Mouse (Mus musculus) midbrain, embryonic 10.5 days (tissue): ENCODE measurements around the gene Zscan4f. TPM values are rescaled to one million over a fixed set of nuclear protein-coding genes. Genes with fewer than 3 reads are reported as not detected.
"Not testable (repeated sequence)": the region's sequence is repeated elsewhere in the genome, so short reads cannot be mapped to it uniquely, and the experiment has no call there.

Experiments used
- DNase-seq: peaks from one replicate; pipeline ENCODE4 v3.0.0-alpha.2; 2017; ENCODE audit warnings: low spot score
- H3K27ac ChIP-seq: fragments of 300-500 bp; sonication (generic); replicated peaks from 2 replicates; pipeline ENCODE4 v1.5.1; 2016; ENCODE audit warnings: mild to moderate bottlenecking
- H3K27me3 ChIP-seq: fragments of 300-500 bp; sonication (generic); 2 replicates; pipeline ENCODE4 v1.6.1; 2016; ENCODE audit warnings: low read depth, mild to moderate bottlenecking; ENCODE audit not compliant: poor library complexity, severe bottlenecking
- H3K36me3 ChIP-seq: fragments of 300-500 bp; sonication (generic); 2 replicates; pipeline ENCODE4 v1.6.1; 2016; ENCODE audit warnings: mild to moderate bottlenecking, moderate library complexity
- H3K4me1 ChIP-seq: fragments of 300-500 bp; sonication (generic); 2 replicates; pipeline ENCODE4 v1.6.1; 2016
- H3K4me3 ChIP-seq: fragments of 300-500 bp; sonication (generic); 2 replicates; pipeline ENCODE4 v1.5.1; 2016; ENCODE audit warnings: mild to moderate bottlenecking, moderate library complexity
- H3K9me3 ChIP-seq: fragments of 300-500 bp; sonication (generic); replicated peaks from 2 replicates; pipeline ENCODE4 v1.6.1; 2016; ENCODE audit warnings: mild to moderate bottlenecking
- WGBS: fragments of 180-500 bp; shearing (Covaris S2); methylation state at CpG from one replicate; pipeline ENCODE4 v1.1.7; 2016; 5-methylcytosine and 5-hydroxymethylcytosine counted together
- microRNA-seq: library from miRNA; unstranded; fragments of <30 nt; microRNA quantifications from one replicate; pipeline ENCODE4, GENCODE M21; 2017
- polyA plus RNA-seq: library from polyadenylated mRNA; unstranded; fragments of >200 nt; fragmentation: Nextera tagmentation; extraction: Ambion mirVana; gene quantifications from 2 replicates; pipeline ENCODE4 v1.2.1, GENCODE M21; 2016

Gene Zscan4f
- not detected in 2 replicates for polyA plus RNA-seq

DNA sequence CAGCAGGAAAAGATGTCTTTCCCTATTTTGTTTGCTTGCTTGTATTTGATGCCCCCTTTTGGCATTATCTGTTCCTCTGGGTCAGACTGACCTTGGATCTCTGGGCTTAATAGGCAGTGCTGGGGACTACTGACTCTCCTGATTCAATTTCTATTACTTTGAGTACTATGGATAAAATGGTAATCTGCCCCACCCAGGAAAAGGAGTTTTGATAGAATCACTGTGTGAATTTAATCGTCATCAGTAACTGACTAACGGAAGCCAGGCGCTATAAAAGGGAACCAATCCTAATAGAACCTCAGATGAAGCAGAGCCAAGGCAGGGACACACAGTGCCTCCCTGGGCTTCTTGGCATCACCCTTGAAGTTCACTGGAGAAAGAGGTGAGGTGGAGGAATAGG lies at the start of gene Zscan4f:
Gene Zscan4f, plus strand, starts transcription at position 301 of the 400 bp plus-strand sequence.
- DNase-seq, H3K27ac ChIP-seq, H3K36me3 ChIP-seq, H3K4me1 ChIP-seq, H3K4me3 ChIP-seq, H3K9me3 ChIP-seq, H3K27me3 ChIP-seq: not testable (repeated sequence)
- WGBS = 99% methylated on average over 3 of the region's 3 CpGs

DNA sequence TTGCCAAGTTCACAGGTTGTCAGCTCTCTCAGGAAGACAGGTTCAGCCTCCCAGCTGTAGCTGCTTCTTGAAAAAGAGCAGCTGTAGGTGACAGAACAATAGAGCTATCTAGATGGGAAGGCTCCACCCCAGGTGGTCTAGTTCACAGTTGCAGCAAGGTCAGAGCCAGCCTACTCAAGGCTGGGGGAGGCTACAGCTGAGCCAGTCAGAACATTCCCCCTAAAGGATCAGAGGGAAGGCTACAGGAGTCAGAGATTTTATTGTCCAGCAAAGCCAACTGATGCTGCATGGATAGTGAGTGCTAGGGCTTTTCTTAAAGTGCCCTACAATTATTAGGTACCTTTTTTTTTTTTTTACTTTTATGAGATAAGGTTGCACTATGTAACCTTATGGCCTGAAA lies 13.1 kb upstream of the Zscan4f start:
- H3K9me3 ChIP-seq, H3K27ac ChIP-seq, DNase-seq, H3K4me1 ChIP-seq, H3K27me3 ChIP-seq, H3K4me3 ChIP-seq, H3K36me3 ChIP-seq: not testable (repeated sequence)

Small RNA genes lying within 50 kb of the gene (microRNA-seq; reads per million reads assigned to microRNA genes)
- gene Gm23087 = not detected

Other genes starting within 250 kb of the Zscan4f start
- gene Zscan4d, start 231.8 kb upstream of the Zscan4f start, polyA plus RNA-seq = not detected in 2 replicates
- gene Zscan4e, start 87.2 kb upstream of the Zscan4f start, polyA plus RNA-seq = not detected in 2 replicates
- gene Zscan4-ps2, start 116.4 kb downstream of the Zscan4f start, polyA plus RNA-seq = not detected in 2 replicates
- gene Zscan4-ps3, start 211.4 kb downstream of the Zscan4f start, polyA plus RNA-seq = not detected in 2 replicates